ENCODE assay signal across 8 mouse cellular contexts in the genomic region with DNA sequence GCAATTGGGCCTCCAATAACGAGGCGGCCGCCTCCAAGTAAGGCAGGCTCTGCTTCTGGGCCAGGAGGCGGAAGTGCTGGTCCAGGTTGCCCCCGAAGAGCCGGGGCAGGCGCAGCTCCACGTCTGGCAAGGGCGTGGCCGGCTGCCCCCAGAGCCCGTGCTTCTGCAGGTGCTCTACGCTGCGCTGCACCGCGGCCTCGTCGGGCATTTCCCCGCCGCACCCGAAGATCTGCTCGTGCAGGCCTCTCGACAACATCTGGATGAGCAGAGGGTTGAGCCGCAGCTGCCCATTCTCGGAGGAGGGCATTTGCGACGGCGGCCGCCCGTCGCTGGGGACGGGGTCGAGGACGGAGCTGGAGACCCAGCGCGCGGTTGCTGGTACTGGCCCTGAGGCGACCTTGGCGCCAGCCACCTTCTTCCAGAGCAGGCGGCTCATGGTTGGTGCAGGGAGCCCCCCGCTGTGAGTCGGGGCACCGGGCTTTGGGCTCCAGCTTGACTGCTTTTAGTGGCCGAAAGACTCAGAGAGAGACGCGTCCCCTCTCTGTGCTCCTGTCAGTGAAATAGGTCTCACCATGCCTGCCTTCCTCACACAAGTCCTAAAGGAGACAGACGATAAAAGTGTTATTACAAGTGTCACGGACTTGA. TPM values are rescaled to one million over a fixed set of nuclear protein-coding genes. Genes with fewer than 3 reads are reported as not detected.
DNase-seq lines count a peak whose midpoint lies in the region; ATAC-seq and TF ChIP-seq lines count a peak whose summit lies in the region.

No protein-coding gene starts in this region.

- H3K9ac ChIP-seq in forebrain, embryonic 16.5 days (replicated peaks; ENCODE audit: low read depth, low read length) = peak overlapping the region; percentile 83
- peak overlapping the region; percentile 86 for H3K9ac ChIP-seq in limb, embryonic 14.5 days (ENCODE audit: low read depth, low read length, severe bottlenecking)

- H3K4me3 ChIP-seq in megakaryocyte, embryonic 14.5 days (replicated peaks) = peak overlapping the region; percentile 94
- peak overlapping the region; percentile 87 for H3K4me3 ChIP-seq in forebrain, embryonic 16.5 days (replicated peaks; ENCODE audit: low read length)
- peak overlapping the region; percentile 78 for H3K4me3 ChIP-seq in limb, embryonic 14.5 days (replicated peaks; ENCODE audit: low read length)

- no peak overlapping the region for H3K27ac ChIP-seq in forebrain, embryonic 16.5 days (ENCODE audit: low read length)
- H3K27ac ChIP-seq in limb, embryonic 14.5 days (replicated peaks; ENCODE audit: low read depth, low read length) = 0 out of 2 replicates have a peak overlapping the region, but pooled peaks have one; percentile 79

- peak; percentile 4 for DNase-seq in brain, embryonic 14.5 days (ENCODE audit: low read depth)
- no peak for DNase-seq in limb, embryonic 14.5 days (ENCODE audit: low spot score)
- peak; percentile 45 for DNase-seq in retina, embryonic 14.5 days (ENCODE audit: low spot score)
- DNase-seq in urinary bladder, postnatal 14 days (ENCODE audit: low spot score) = no peak
- no peak for DNase-seq in layer of hippocampus, adult 8-10 months (ENCODE audit: low spot score in 2 of 2)

- WGBS in forebrain, embryonic 16.5 days = 8% methylated on average over 47 of the region's 47 CpGs
- WGBS in limb, embryonic 14.5 days = 7% methylated on average over 36 of the region's 47 CpGs

- no peak for TF ChIP-seq POLR2A in brain, embryonic 14.5 days (IDR thresholded peaks at IDR 0.05; ENCODE audit: borderline replicate concordance, extremely low read depth, insufficient read depth, insufficient read length, poor library complexity, severe bottlenecking)
- no peak for TF ChIP-seq POLR2A in limb, embryonic 14.5 days (IDR thresholded peaks at IDR 0.05; ENCODE audit: borderline replicate concordance, extremely low read depth, insufficient read depth, insufficient read length)

- peak overlapping the region; percentile 64 for H3K4me2 ChIP-seq in forebrain, embryonic 16.5 days (ENCODE audit: low read length)
- peak overlapping the region; percentile 93 for H3K4me2 ChIP-seq in limb, embryonic 14.5 days (replicated peaks; ENCODE audit: low read depth, low read length, severe bottlenecking)

- no peaks in the 10 kb centered on the region for H3K9me3 ChIP-seq in megakaryocyte, embryonic 14.5 days
- H3K9me3 ChIP-seq in forebrain, embryonic 16.5 days (ENCODE audit: control insufficient read depth, low read length) = no peaks in the 10 kb centered on the region
- H3K9me3 ChIP-seq in limb, embryonic 14.5 days (ENCODE audit: control insufficient read depth, low read length) = no peaks in the 10 kb centered on the region

- H3K36me3 ChIP-seq in megakaryocyte, embryonic 14.5 days (replicated peaks; ENCODE audit: low read length) = peaks cover 48% of the 10 kb centered on the region
- peaks cover 14% of the 10 kb centered on the region for H3K36me3 ChIP-seq in forebrain, embryonic 16.5 days (ENCODE audit: control insufficient read depth, insufficient read depth)
- peaks cover 36% of the 10 kb centered on the region for H3K36me3 ChIP-seq in limb, embryonic 14.5 days (ENCODE audit: control insufficient read depth, insufficient read depth, low read length)

- H3K4me1 ChIP-seq in megakaryocyte, embryonic 14.5 days = peaks cover 82% of the 10 kb centered on the region
- peaks cover 30% of the 10 kb centered on the region for H3K4me1 ChIP-seq in forebrain, embryonic 16.5 days (replicated peaks; ENCODE audit: control insufficient read depth, insufficient read depth, low read length)
- peaks cover 11% of the 10 kb centered on the region for H3K4me1 ChIP-seq in limb, embryonic 14.5 days (ENCODE audit: control insufficient read depth, insufficient read depth, low read length)

- TF ChIP-seq CTCF in brain, embryonic 14.5 days (IDR thresholded peaks at IDR 0.05; ENCODE audit: borderline replicate concordance, extremely low read depth, insufficient read depth, insufficient read length) = no peak

- ATAC-seq in megakaryocyte, adult 5-6 weeks (ENCODE audit: poor library complexity, severe bottlenecking) = no peak
- no peak for ATAC-seq in forebrain, embryonic 16.5 days
- ATAC-seq in limb, embryonic 14.5 days (ENCODE audit: low FRiP score, low read depth) = no peak

- H3K27me3 ChIP-seq in megakaryocyte, embryonic 14.5 days (replicated peaks) = peaks cover 9% of the 10 kb centered on the region
- no peaks in the 10 kb centered on the region for H3K27me3 ChIP-seq in forebrain, embryonic 16.5 days (replicated peaks; ENCODE audit: control insufficient read depth, insufficient read depth, low read length)
- no peaks in the 10 kb centered on the region for H3K27me3 ChIP-seq in limb, embryonic 14.5 days (ENCODE audit: control insufficient read depth, insufficient read depth, low read length)

RNA-seq across cellular contexts. Expression of a gene that starts 1.3 kb away (rescaled TPM):
- polyA plus RNA-seq in megakaryocyte, embryonic 14.5 days (2012; ENCODE audit: insufficient read depth, low replicate concordance) = 10.2 and 32.6 TPM in 2 replicates
- total RNA-seq in megakaryocyte, adult 5-6 weeks (2015) = 18.9 and 26.5 TPM in 2 replicates
- total RNA-seq in megakaryocyte, adult 5-6 weeks (2017) = 61.2 and 71.9 TPM in 2 replicates
- polyA plus RNA-seq in brain, embryonic 14.5 days (2012; rRNA removed) = 44.7 and 55.4 TPM in 2 replicates
- polyA plus RNA-seq in forebrain, embryonic 16.5 days (2015; fragmentation: Nextera tagmentation; extraction: Ambion mirVana) = 29.5 and 34.6 TPM in 2 replicates
- polyA plus RNA-seq in limb, embryonic 14.5 days (2012; rRNA removed) = 59.8 and 71.9 TPM in 2 replicates
- 37.6 and 42.8 TPM in 2 replicates for polyA plus RNA-seq in limb, embryonic 14.5 days (2014; fragmentation: Nextera tagmentation; extraction: Ambion mirVana)
- total RNA-seq in layer of hippocampus, adult 8-10 months (2022) = 100 to 1,000 TPM in 1 of 4 experiments, 10 to 100 TPM in 3; 87.5 to 101 (median 95.1) TPM

Comparison
In these comparisons a context has a peak if more than half of its experiments do, and no peak if none do; other contexts are left out.
1. DNase-seq: peak in brain, embryonic 14.5 days (single experiment) and retina, embryonic 14.5 days (single experiment); none in limb, embryonic 14.5 days (single experiment), urinary bladder, postnatal 14 days (single experiment) and layer of hippocampus, adult 8-10 months (0 of 2).
2. Peak in every context shown above with its lines, with median percentiles within 50 percentile points of each other: H3K4me3 ChIP-seq.